Mouse (Mus musculus): ENCODE data around the gene Ccdc155. TPM values are rescaled to one million over a fixed set of nuclear protein-coding genes. Genes with fewer than 3 reads are reported as not detected.

Ccdc155 gene
- polyA plus RNA-seq, 1 experiment from 2014 or later: 1.1 TPM

DNA sequence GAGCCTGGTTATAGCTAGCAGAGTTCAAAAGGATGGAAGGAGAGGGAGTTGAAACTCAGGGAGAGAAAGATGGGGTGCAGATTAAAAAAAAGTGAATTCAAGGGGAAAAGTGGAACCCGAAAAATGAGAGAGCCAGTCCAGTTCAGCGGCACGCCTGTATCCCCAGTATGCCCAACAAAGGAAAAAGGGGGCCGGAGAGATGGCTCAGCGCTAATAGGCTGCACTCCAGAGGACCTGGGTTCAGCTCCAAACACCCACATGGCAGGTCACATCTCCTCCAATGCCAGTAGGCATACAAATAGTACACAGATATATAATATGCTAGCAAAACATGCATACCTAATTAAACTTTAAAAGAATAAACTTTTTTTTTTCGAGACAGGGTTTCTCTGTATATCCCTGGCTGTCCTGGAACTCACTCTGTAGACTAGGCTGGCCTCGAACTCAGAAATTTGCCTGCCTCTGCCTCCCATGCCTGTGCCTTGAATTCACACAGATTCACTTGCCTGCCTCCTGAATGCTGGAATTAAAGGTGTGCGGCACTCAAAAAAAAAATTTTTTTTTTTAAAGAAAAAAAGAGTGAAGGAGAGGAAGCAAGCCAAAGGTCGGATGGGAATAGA lies 41.6 kb downstream of the Ccdc155 start:
- Histone ChIP-seq H3K9me3 (replicated peaks) (no peaks in the 10 kb centered on the region), H3K27ac (replicated peaks) (no peak overlapping the region), H3K9ac (no peak overlapping the region), H3K27me3 (peaks cover 58% of the 10 kb centered on the region), H3K4me3 (replicated peaks) (peak overlapping the region; percentile 47; the same call in 1 of the 2 replicates), H3K4me2 (replicated peaks) (0 out of 2 replicates have a peak overlapping the region, but pooled peaks have one; percentile 81), H3K36me3 (peaks cover 26% of the 10 kb centered on the region), H3K4me1 (peaks cover 21% of the 10 kb centered on the region)
- WGBS: 73% methylated on average over 9 of the region's 9 CpGs
- no peak for ATAC-seq (ENCODE audit: insufficient number of reproducible peaks, low FRiP score, low TSS enrichment, low read depth)

DNA sequence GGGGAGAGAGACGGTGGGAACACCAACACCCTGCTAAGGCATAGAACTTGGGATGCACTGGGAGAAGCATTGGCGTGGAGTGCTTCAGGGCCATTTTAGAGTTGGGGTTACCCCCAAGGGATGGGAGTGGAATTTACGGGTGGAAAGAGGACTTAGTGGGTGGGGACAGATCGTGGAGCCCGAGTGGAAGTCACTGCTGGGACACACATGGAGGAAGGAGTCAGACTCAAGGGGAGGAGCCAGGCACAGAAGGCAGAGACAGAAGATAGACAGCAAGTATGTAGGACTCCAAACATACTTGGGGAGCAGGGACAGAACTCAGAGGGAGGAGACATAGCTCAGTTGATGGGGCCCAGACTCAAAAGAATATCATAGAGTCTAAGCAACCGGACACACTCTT lies 42.1 kb downstream of the Ccdc155 start:
- WGBS: 21% methylated on average over 6 of the region's 6 CpGs
- Histone ChIP-seq H3K4me1 (peaks cover 21% of the 10 kb centered on the region), H3K36me3 (peaks cover 27% of the 10 kb centered on the region), H3K4me2 (replicated peaks) (peak overlapping the region; percentile 81), H3K9ac (no peak overlapping the region), H3K27me3 (peaks cover 52% of the 10 kb centered on the region), H3K4me3 (replicated peaks) (peak overlapping the region; percentile 47), H3K27ac (replicated peaks) (no peak overlapping the region), H3K9me3 (replicated peaks) (no peaks in the 10 kb centered on the region)
- ATAC-seq (ENCODE audit: insufficient number of reproducible peaks, low FRiP score, low TSS enrichment, low read depth): no peak

DNA sequence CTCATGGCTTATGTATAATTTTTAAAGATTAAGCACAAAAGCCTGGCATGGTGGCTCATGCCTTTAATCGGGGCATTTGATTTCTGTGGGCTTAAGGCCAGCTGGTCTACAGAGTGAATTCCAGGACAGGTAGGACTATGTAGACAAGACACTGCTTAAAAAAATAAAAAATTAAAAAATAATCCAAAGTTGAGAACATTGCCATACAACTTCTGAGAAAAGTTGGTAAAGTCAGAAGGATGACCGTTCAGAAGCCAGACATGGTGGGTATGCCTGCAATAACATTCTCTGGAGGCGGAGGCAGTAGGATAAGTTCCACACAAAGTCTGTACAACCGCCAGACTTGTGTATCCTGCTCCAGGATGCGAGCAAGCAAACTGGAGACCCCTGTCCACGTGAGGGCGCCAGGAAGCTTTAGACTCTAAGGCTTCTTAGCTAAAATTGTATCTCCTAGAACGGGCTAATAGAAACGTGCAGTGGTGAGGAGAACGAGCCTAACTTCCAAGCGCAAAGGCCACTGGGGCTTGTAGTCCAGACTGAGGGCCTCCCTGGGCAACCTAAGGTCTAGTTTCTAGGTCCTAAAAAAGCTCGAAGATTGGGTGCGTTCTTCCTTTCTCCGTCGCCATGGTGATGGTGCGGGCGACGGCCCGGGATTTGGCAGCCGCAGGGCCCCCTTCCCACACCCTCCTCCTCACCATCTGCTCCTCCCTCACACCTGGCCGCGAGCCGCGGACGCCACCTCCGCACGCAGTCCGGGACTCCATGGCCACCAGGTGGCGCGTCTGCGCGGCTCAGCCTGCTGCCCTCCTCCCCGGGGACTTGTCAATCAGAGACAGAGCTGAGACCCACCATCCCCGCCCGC lies 42.8 kb downstream of the Ccdc155 start:
- peaks cover 27% of the 10 kb centered on the region for H3K36me3 ChIP-seq
- peak overlapping the region; percentile 55 for H3K27ac ChIP-seq (replicated peaks)
- H3K4me1 ChIP-seq: peaks cover 21% of the 10 kb centered on the region
- H3K9me3 ChIP-seq (replicated peaks): no peaks in the 10 kb centered on the region
- peak; percentile 89 for ATAC-seq (ENCODE audit: insufficient number of reproducible peaks, low FRiP score, low TSS enrichment, low read depth)
- 3% methylated on average over 35 of the region's 35 CpGs for WGBS
- H3K4me3 ChIP-seq (replicated peaks): peak overlapping the region; percentile 47
- H3K4me2 ChIP-seq (replicated peaks): peak overlapping the region; percentile 81
- H3K27me3 ChIP-seq: peaks cover 45% of the 10 kb centered on the region
- H3K9ac ChIP-seq: no peak overlapping the region

DNA sequence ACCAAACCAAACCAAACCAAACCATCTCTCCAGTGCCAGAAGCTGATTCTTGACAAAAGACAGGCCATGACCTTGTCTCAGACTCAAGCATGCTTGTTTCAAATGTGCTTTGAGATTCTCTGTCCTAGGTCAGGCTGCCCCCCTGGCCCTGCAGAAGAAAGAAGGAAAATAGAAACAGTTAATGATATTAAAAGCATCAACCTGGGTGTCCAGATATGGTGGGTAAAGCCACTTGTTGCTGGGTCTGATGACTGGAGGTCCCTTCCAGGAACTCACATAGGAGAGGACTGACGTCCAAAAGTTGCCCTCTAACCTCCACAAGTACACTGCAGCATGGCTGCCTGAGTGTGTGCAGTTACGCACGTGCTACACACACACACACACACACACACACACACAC lies 43.8 kb downstream of the Ccdc155 start:
- Histone ChIP-seq H3K4me3 (replicated peaks) (no peak overlapping the region), H3K4me1 (peaks cover 21% of the 10 kb centered on the region), H3K4me2 (replicated peaks) (no peak overlapping the region), H3K9ac (no peak overlapping the region), H3K27me3 (peaks cover 35% of the 10 kb centered on the region), H3K9me3 (replicated peaks) (no peaks in the 10 kb centered on the region), H3K36me3 (peaks cover 31% of the 10 kb centered on the region), H3K27ac (replicated peaks) (no peak overlapping the region)
- no peak for ATAC-seq (ENCODE audit: insufficient number of reproducible peaks, low FRiP score, low TSS enrichment, low read depth)
- WGBS: 91% methylated on average over 3 of the region's 3 CpGs

DNA sequence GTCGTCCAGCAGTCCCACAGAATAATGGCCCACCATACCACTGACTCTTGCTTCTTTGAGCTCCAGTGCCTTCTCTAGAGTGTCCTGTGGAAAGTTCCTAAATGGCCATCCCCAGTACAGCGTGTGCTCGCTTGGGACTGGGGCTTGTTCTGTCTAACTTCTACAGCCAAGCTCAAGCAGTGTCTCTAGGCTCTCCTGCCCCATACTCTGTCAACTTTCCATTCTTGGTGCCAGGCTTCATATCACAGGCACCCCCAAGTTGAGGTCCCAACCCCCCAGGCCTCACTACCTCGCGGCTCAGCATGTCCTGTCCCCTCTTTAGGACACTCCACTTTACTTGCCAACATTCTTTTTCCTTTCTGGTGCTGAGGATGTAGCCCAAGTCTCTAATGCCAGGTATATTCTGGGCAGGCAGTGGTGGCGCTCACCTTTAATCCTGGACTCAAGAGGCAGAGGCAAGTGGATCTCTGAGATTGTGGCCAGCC lies 44.3 kb downstream of the Ccdc155 start:
- no peak overlapping the region for H3K9ac ChIP-seq
- H3K27me3 ChIP-seq: peaks cover 30% of the 10 kb centered on the region
- 91% methylated on average over 6 of the region's 6 CpGs for WGBS
- H3K4me3 ChIP-seq (replicated peaks): no peak overlapping the region
- ATAC-seq (ENCODE audit: insufficient number of reproducible peaks, low FRiP score, low TSS enrichment, low read depth): no peak
- H3K9me3 ChIP-seq (replicated peaks): no peaks in the 10 kb centered on the region
- no peak overlapping the region for H3K4me2 ChIP-seq (replicated peaks)
- peaks cover 24% of the 10 kb centered on the region for H3K4me1 ChIP-seq
- H3K27ac ChIP-seq (replicated peaks): no peak overlapping the region
- peaks cover 31% of the 10 kb centered on the region for H3K36me3 ChIP-seq

DNA sequence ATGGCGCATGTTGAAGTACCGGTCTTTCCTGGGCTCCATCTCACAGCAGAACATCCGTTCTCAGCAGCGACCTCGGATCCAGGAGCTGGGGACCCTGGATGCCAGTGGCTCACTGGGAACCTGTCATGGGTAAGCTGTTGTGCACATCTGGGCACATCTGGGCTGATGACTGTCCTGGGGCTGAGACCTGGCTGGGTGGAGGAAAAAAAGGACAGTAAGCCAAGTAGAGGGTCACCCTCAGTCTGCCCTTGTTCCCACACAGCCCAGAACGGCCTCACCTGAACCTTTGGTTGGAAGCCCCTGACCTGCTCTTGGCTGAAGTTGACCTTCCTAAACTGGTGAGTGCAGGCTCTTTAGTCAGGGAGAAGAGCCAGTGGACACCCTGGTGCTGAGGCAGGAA lies 45.7 kb downstream of the Ccdc155 start:
- Histone ChIP-seq H3K27me3 (peaks cover 17% of the 10 kb centered on the region), H3K9me3 (replicated peaks) (no peaks in the 10 kb centered on the region), H3K27ac (replicated peaks) (no peak overlapping the region), H3K36me3 (peaks cover 31% of the 10 kb centered on the region), H3K9ac (no peak overlapping the region), H3K4me1 (peaks cover 28% of the 10 kb centered on the region), H3K4me3 (replicated peaks) (no peak overlapping the region), H3K4me2 (replicated peaks) (no peak overlapping the region)
- ATAC-seq (ENCODE audit: insufficient number of reproducible peaks, low FRiP score, low TSS enrichment, low read depth): no peak
- WGBS: 93% methylated on average over 6 of the region's 6 CpGs

DNA sequence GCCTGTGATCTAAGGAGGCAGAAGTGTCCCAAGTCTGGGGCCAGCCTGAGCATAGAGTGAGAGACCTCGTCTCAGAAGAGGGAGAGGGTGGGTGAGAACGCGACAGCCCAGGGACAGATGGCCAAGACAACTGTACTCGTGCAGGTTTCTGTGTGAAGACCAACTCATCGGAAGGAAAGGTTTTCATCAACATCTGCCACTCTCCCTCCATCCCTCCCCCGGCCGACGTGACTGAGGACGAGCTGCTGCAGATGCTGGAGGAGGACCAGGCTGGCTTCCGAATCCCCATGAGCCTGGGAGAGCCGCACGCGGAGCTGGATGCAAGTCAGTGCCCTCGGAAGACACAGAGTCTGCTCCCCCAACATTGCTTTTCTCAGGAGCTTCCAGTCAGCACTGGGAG lies 47.2 kb downstream of the Ccdc155 start:
- Histone ChIP-seq H3K9ac (no peak overlapping the region), H3K36me3 (peaks cover 31% of the 10 kb centered on the region), H3K4me3 (replicated peaks) (no peak overlapping the region), H3K27ac (replicated peaks) (no peak overlapping the region), H3K9me3 (replicated peaks) (no peaks in the 10 kb centered on the region), H3K4me1 (peaks cover 19% of the 10 kb centered on the region), H3K27me3 (peaks cover 1% of the 10 kb centered on the region; the same call in 1 of the 2 replicates), H3K4me2 (replicated peaks) (no peak overlapping the region)
- 80% methylated on average over 14 of the region's 14 CpGs for WGBS
- ATAC-seq (ENCODE audit: insufficient number of reproducible peaks, low FRiP score, low TSS enrichment, low read depth): no peak

DNA sequence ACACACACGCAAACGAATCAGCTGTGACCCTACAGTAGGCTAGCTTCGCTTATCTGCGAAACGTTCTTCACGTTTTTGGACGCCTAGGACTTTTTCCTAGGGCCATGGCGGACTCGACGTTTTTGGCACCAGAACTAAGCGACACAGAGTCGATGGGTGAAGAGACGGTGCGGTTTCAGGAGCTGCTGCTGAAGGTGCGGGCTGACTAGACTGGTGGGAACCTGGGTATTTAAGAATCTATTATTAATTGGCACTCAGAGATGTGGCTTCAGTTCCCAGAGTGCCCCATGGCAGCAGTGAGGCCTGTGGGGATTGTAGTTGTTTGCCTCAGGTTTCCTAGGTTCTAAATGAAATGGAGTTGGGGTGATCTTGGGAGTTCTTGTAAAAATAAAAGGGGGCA lies 48.5 kb downstream of the Ccdc155 start:
- H3K4me3 ChIP-seq (replicated peaks): no peak overlapping the region
- H3K9me3 ChIP-seq (replicated peaks): no peaks in the 10 kb centered on the region
- 95% methylated on average over 15 of the region's 15 CpGs for WGBS
- peaks cover 17% of the 10 kb centered on the region for H3K4me1 ChIP-seq
- peaks cover 31% of the 10 kb centered on the region for H3K36me3 ChIP-seq
- no peak for ATAC-seq (ENCODE audit: insufficient number of reproducible peaks, low FRiP score, low TSS enrichment, low read depth)
- no peak overlapping the region for H3K9ac ChIP-seq
- no peak overlapping the region for H3K4me2 ChIP-seq (replicated peaks)
- no peak overlapping the region for H3K27ac ChIP-seq (replicated peaks)
- H3K27me3 ChIP-seq: no peaks in the 10 kb centered on the region

DNA sequence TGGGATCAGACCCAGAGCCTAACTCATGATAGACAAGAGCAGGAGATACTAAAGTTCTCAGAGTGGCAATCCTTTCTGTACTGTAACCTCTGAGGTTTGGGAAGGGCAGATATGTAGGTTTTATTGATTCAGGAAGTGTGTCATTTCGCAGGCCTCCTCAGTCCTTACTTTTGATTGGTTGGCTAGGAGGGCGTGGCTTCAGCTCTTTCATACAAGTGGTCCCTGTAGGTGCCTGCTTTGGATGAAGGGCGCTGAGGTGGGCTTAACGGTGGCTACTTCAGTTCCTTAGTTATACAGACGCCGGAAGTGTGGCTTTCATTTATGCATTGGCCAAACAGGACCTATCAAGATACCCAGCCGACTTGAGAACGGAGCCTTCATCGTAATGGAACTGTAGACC lies 49.1 kb downstream of the Ccdc155 start:
- ATAC-seq (ENCODE audit: insufficient number of reproducible peaks, low FRiP score, low TSS enrichment, low read depth): no peak
- Histone ChIP-seq H3K36me3 (peaks cover 28% of the 10 kb centered on the region), H3K9me3 (replicated peaks) (no peaks in the 10 kb centered on the region), H3K9ac (no peak overlapping the region), H3K4me2 (replicated peaks) (0 out of 2 replicates have a peak overlapping the region, but pooled peaks have one; percentile 70), H3K4me3 (replicated peaks) (no peak overlapping the region), H3K27ac (replicated peaks) (peak overlapping the region; percentile 98), H3K4me1 (peaks cover 24% of the 10 kb centered on the region), H3K27me3 (no peaks in the 10 kb centered on the region)
- WGBS: 79% methylated on average over 9 of the region's 9 CpGs

DNA sequence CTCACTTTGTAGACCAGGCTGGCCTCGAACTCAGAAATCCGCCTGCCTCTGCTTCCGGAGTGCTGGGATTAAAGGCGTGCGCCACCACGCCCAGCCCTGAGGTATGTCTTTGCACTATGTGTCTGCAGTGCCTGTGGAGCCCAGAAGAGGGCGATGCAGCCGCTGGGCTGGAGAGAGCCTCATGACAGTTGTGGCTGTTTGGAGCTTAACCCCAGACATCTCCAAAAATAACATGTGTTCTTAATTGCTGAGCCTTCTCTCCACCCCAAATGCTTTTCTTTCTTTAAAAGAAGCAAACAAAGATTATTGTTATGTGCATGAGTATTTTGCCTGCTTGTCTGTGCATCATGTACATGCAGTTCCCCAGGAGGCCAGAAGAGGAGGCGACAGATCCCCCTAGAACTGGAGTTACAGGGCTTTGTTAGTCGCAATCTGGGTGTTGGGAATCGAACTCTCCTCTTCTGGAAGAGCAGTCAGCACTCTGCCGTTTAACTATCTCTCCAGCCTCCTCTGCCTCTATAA lies 49.6 kb downstream of the Ccdc155 start:
- WGBS: 70% methylated on average over 12 of the region's 12 CpGs
- 0 out of 2 replicates have a peak, but pooled peaks have one; percentile 8 for ATAC-seq (ENCODE audit: insufficient number of reproducible peaks, low FRiP score, low TSS enrichment, low read depth)
- no peak overlapping the region for H3K9ac ChIP-seq
- H3K4me1 ChIP-seq: peaks cover 26% of the 10 kb centered on the region
- H3K36me3 ChIP-seq: peaks cover 24% of the 10 kb centered on the region
- peak overlapping the region; percentile 98 for H3K27ac ChIP-seq (replicated peaks)
- H3K4me2 ChIP-seq (replicated peaks): peak overlapping the region; percentile 70
- H3K27me3 ChIP-seq: no peaks in the 10 kb centered on the region
- peak overlapping the region; percentile 75 for H3K4me3 ChIP-seq (replicated peaks)
- no peaks in the 10 kb centered on the region for H3K9me3 ChIP-seq (replicated peaks)

Data from embryonic facial prominence, embryonic 15.5 days (tissue).